Mouse (Mus musculus): ENCODE data around the gene Gm14444. TPM values are rescaled to one million over a fixed set of nuclear protein-coding genes. Genes with fewer than 3 reads are reported as not detected.
"Not testable (repeated sequence)": the region's sequence is repeated elsewhere in the genome, so short reads cannot be mapped to it uniquely, and the experiment has no call there.

The Gm14444 gene
- not detected in 2 replicates for polyA plus RNA-seq (2014; fragmentation: Nextera tagmentation; extraction: Ambion mirVana)

GRCm38 (mm10) chr2:175010022-175010421 lies at the start of gene Gm14444:
Gene Gm14444 (plus strand): TSS chr2:175010241.
- WGBS: 63% methylated on average over 1 of the region's 1 CpGs

GRCm38 (mm10) chr2:174965466-174965865 lies 44.6 kb upstream of the Gm14444 start:
- not testable (repeated sequence) for H3K27ac ChIP-seq (ENCODE audit: low read depth, low read length); H3K9me3 ChIP-seq (ENCODE audit: control insufficient read depth, low read length); DNase-seq (ENCODE audit: low spot score); H3K9ac ChIP-seq (ENCODE audit: low read depth, low read length); H3K36me3 ChIP-seq (ENCODE audit: control insufficient read depth, insufficient read depth, low read length); H3K27me3 ChIP-seq (replicated peaks; ENCODE audit: control insufficient read depth, insufficient read depth, low read length); ATAC-seq (replicated peaks; ENCODE audit: low FRiP score); H3K4me2 ChIP-seq; H3K4me3 ChIP-seq (ENCODE audit: low read depth, low read length); H3K4me1 ChIP-seq (replicated peaks; ENCODE audit: control insufficient read depth, insufficient read depth, low read length)
- WGBS: 67% methylated on average over 3 of the region's 3 CpGs

More at GRCm38 (mm10) chr2:175010022-175010421, at the start of gene Gm14444:
- not testable (repeated sequence) for H3K4me2 ChIP-seq; H3K36me3 ChIP-seq (ENCODE audit: control insufficient read depth, insufficient read depth, low read length); H3K27ac ChIP-seq (ENCODE audit: low read depth, low read length); DNase-seq (ENCODE audit: low spot score); H3K9me3 ChIP-seq (ENCODE audit: control insufficient read depth, low read length); H3K4me3 ChIP-seq (ENCODE audit: low read depth, low read length); H3K9ac ChIP-seq (ENCODE audit: low read depth, low read length); H3K27me3 ChIP-seq (replicated peaks; ENCODE audit: control insufficient read depth, insufficient read depth, low read length); ATAC-seq (replicated peaks; ENCODE audit: low FRiP score); H3K4me1 ChIP-seq (replicated peaks; ENCODE audit: control insufficient read depth, insufficient read depth, low read length)

DNA sequence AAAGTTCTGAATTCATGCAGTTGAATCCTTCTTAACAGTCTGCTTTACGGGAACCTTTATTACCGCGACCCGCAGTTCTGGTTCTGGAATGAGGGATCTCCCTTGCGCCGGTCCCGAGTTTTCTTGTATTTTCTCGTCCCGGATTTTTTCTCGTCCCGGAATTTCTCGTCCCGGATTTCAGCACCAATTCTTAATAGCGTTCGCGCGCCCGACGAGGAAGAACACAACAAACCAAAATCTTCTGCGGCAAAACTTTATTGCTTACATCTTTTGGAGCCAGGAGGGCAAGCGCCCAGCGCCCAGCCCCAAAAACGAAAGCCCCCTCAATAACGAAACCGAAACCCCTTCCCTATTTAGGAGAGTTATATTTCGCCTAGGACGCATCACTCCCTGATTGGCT lies 34.2 kb downstream of the Gm14444 start:
- H3K4me1 ChIP-seq (replicated peaks; ENCODE audit: control insufficient read depth, insufficient read depth, low read length); H3K4me2 ChIP-seq: not testable (repeated sequence)

GRCm38 (mm10) chr2:175067681-175068261 lies 57.7 kb downstream of the Gm14444 start, which contains the start of gene Gm14393:
Gene Gm14393 (minus strand): TSS chr2:175067781.
- DNase-seq (ENCODE audit: low spot score); H3K4me3 ChIP-seq (ENCODE audit: low read depth, low read length); H3K27me3 ChIP-seq (replicated peaks; ENCODE audit: control insufficient read depth, insufficient read depth, low read length); H3K9me3 ChIP-seq (ENCODE audit: control insufficient read depth, low read length); H3K4me1 ChIP-seq (replicated peaks; ENCODE audit: control insufficient read depth, insufficient read depth, low read length); H3K4me2 ChIP-seq; H3K27ac ChIP-seq (ENCODE audit: low read depth, low read length); H3K9ac ChIP-seq (ENCODE audit: low read depth, low read length); H3K36me3 ChIP-seq (ENCODE audit: control insufficient read depth, insufficient read depth, low read length); ATAC-seq (replicated peaks; ENCODE audit: low FRiP score): not testable (repeated sequence)
- WGBS: 46% methylated on average over 1 of the region's 1 CpGs

More for the DNA sequence above, 34.2 kb downstream of the Gm14444 start:
- not testable (repeated sequence) for DNase-seq (ENCODE audit: low spot score); H3K27ac ChIP-seq (ENCODE audit: low read depth, low read length); H3K36me3 ChIP-seq (ENCODE audit: control insufficient read depth, insufficient read depth, low read length); H3K4me3 ChIP-seq (ENCODE audit: low read depth, low read length); H3K9me3 ChIP-seq (ENCODE audit: control insufficient read depth, low read length); H3K9ac ChIP-seq (ENCODE audit: low read depth, low read length); H3K27me3 ChIP-seq (replicated peaks; ENCODE audit: control insufficient read depth, insufficient read depth, low read length); ATAC-seq (replicated peaks; ENCODE audit: low FRiP score)
- WGBS: 93% methylated on average over 23 of the region's 27 CpGs

Other genes with a start within 250 kb of the Gm14444 start
- 2.0 and 2.3 TPM in 2 replicates for gene Edn3, start 249.6 kb upstream of the Gm14444 start, polyA plus RNA-seq (2014; fragmentation: Nextera tagmentation; extraction: Ambion mirVana)
- gene Gm14393, start 57.5 kb downstream of the Gm14444 start, polyA plus RNA-seq (2014; fragmentation: Nextera tagmentation; extraction: Ambion mirVana): 1.1 TPM in 1 of 2 replicates, not detected in the other
- 3.8 and 4.0 TPM in 2 replicates for gene Gm14399, start 131.8 kb downstream of the Gm14444 start, polyA plus RNA-seq (2014; fragmentation: Nextera tagmentation; extraction: Ambion mirVana)
- 0.21 and 0.51 TPM in 2 replicates for gene Gm14443, start 165.6 kb downstream of the Gm14444 start, polyA plus RNA-seq (2014; fragmentation: Nextera tagmentation; extraction: Ambion mirVana)
- 5.1 and 5.2 TPM in 2 replicates for gene Gm14391, start 196.7 kb downstream of the Gm14444 start, polyA plus RNA-seq (2014; fragmentation: Nextera tagmentation; extraction: Ambion mirVana)

Data from liver, embryonic 11.5 days (tissue).